Mouse (Mus musculus) midbrain, embryonic 14.5 days (tissue): ENCODE data around the gene Msrb2. TPM values are rescaled to one million over a fixed set of nuclear protein-coding genes. Genes with fewer than 3 reads are reported as not detected.
A peak's percentile ranks its signal among the peaks of the same experiment; 100 is the strongest.

Source experiments
- ATAC-seq: fragments of 200-750 bp; cut with Nextera tagmentation; 2 replicates; pipeline ENCODE4 v1.8.0; 2017; ENCODE audit warnings: moderate number of reproducible peaks, moderate library complexity; ENCODE audit not compliant: low FRiP score, low TSS enrichment
- DNase-seq: peaks from one replicate; pipeline ENCODE4 v3.0.0-alpha.2; 2015
- H3K27ac ChIP-seq: fragments of 300-500 bp; sonication (generic); replicated peaks from 2 replicates; pipeline ENCODE4 v1.5.1; 2014; ENCODE audit warnings: mild to moderate bottlenecking, low read depth, low read length, moderate library complexity
- H3K27me3 ChIP-seq: fragments of 300-500 bp; sonication (generic); 2 replicates; pipeline ENCODE4 v1.6.1; 2014; ENCODE audit warnings: low read length, control low read depth, mixed read lengths; ENCODE audit not compliant: control insufficient read depth, insufficient read depth
- H3K36me3 ChIP-seq: fragments of 300-500 bp; sonication (generic); 2 replicates; pipeline ENCODE4 v1.6.1; 2014; ENCODE audit warnings: low read length, control low read depth; ENCODE audit not compliant: control insufficient read depth, insufficient read depth
- H3K4me1 ChIP-seq: fragments of 300-500 bp; sonication (generic); 2 replicates; pipeline ENCODE4 v1.6.1; 2014; ENCODE audit warnings: mild to moderate bottlenecking, antibody characterized with exemption, low read length, control low read depth; ENCODE audit not compliant: control insufficient read depth, insufficient read depth
- H3K4me2 ChIP-seq: fragments of 300-500 bp; sonication (generic); 2 replicates; pipeline ENCODE4 v1.6.1; 2014; ENCODE audit warnings: mild to moderate bottlenecking, low read length, moderate library complexity
- H3K4me3 ChIP-seq: fragments of 300-500 bp; sonication (generic); replicated peaks from 2 replicates; pipeline ENCODE4 v1.5.1; 2014; ENCODE audit warnings: low read depth, low read length
- H3K9ac ChIP-seq: fragments of 300-500 bp; sonication (generic); replicated peaks from 2 replicates; pipeline ENCODE4 v1.6.1; 2014; ENCODE audit warnings: mild to moderate bottlenecking, low read length, moderate library complexity
- H3K9me3 ChIP-seq: fragments of 300-500 bp; sonication (generic); 2 replicates; pipeline ENCODE4 v1.6.1; 2016; ENCODE audit warnings: low read length, control low read depth, mixed read lengths; ENCODE audit not compliant: control insufficient read depth
- WGBS: fragments of 180-500 bp; shearing (Covaris S2); extraction: QIAGEN DNeasy Blood & Tissue Kit; methylation state at CpG from one replicate; pipeline ENCODE4 v1.1.7; 2014; 5-methylcytosine and 5-hydroxymethylcytosine counted together
- polyA plus RNA-seq: library from polyadenylated mRNA; unstranded; fragments of >200 nt; fragmentation: Nextera tagmentation; extraction: Ambion mirVana; gene quantifications from 2 replicates; pipeline ENCODE4 v1.2.1, GENCODE M21; 2014

Gene Msrb2
- polyA plus RNA-seq, 1 experiment from 2014 or later: 5.9 TPM

DNA sequence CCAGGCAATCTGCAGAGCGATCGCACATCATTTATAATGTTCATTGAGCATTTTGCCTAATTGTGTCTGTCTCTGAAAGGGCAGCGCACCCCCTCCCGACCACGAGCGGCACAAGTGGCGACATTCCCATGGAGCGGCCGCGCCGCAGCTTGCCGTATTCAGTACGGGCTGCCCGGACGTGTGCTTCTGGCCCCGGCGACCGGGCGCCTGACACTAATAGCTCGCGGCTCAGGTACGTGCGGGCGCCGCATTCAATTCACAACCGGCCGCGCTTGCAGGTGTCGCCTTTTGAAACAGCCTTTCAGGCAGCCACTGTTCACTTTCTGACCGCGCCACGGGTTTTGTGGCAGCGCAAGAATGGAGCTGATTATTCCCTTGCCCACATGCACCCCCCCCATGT is 59.5 kb downstream of the Msrb2 start:
- Histone ChIP-seq H3K4me3 (peak overlapping the region; percentile 28), H3K4me1 (0 out of 2 replicates have a peak, but pooled peaks cover 6% of the 10 kb centered on the region), H3K9me3 (no peaks in the 10 kb centered on the region), H3K27me3 (peaks cover 91% of the 10 kb centered on the region), H3K36me3 (no peaks in the 10 kb centered on the region), H3K27ac (no peak overlapping the region), H3K4me2 (peak overlapping the region; percentile 51), H3K9ac (no peak overlapping the region)
- under 1% methylated on average over 33 of the region's 33 CpGs for WGBS
- ATAC-seq (peak; percentile 43; the same call in 1 of the 2 replicates), DNase-seq (peak; percentile 68)

GRCm38 (mm10) chr2:19431186-19431585 is 59.9 kb downstream of the Msrb2 start:
- ATAC-seq (peak; percentile 18; the same call in 1 of the 2 replicates), DNase-seq (peak; percentile 60)
- Histone ChIP-seq H3K4me2 (peak overlapping the region; percentile 51), H3K9me3 (no peaks in the 10 kb centered on the region), H3K36me3 (no peaks in the 10 kb centered on the region), H3K4me3 (peak overlapping the region; percentile 28), H3K27me3 (peaks cover 94% of the 10 kb centered on the region), H3K4me1 (0 out of 2 replicates have a peak, but pooled peaks cover 6% of the 10 kb centered on the region), H3K9ac (no peak overlapping the region), H3K27ac (no peak overlapping the region)
- under 1% methylated on average over 18 of the region's 18 CpGs for WGBS

DNA sequence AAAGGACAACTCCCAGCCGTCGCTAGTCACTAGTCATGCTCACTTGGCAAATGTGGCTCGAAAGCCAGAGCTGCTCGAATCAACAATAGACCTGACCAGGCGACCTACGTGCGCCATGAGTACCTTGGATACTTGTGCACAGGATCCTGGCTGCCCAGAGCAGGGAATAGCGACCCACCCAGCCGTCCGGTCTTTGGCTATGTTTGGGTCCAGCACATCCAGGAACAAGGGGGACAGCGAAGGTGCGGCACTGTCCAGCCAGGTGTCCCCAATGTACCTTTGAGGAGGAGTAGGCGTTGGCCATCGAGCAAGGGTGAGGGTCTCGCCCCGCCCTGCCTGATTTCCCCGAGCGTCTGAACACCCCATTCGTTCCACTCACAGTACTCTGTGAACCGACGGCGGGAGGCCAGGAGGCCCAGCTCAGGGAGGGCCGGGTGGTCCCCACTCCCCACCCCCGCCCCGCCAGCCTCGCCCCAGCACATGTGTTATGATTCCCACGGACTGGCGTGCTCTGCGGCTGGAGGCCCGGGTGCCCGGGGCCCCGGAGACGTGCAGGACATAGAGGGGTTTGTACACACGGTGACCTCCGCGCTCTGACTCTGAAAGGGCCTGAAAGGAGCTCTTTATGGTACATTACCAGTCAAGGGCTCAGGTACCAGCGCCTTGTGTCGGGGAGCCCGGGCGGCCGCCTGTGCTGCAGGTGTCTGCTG is 60.5 kb downstream of the Msrb2 start:
- H3K27me3 ChIP-seq: peaks cover 89% of the 10 kb centered on the region
- H3K27ac ChIP-seq: no peak overlapping the region
- WGBS: 1% methylated on average over 41 of the region's 41 CpGs
- no peaks in the 10 kb centered on the region for H3K36me3 ChIP-seq
- 0 out of 2 replicates have a peak, but pooled peaks cover 6% of the 10 kb centered on the region for H3K4me1 ChIP-seq
- no peaks in the 10 kb centered on the region for H3K9me3 ChIP-seq
- H3K9ac ChIP-seq: no peak overlapping the region
- peak overlapping the region; percentile 24; the same call in 1 of the 2 replicates for H3K4me2 ChIP-seq
- DNase-seq (peak; percentile 37), ATAC-seq (peak; percentile 44; the same call in 1 of the 2 replicates)
- no peak overlapping the region; the same call in 1 of the 2 replicates for H3K4me3 ChIP-seq

DNA sequence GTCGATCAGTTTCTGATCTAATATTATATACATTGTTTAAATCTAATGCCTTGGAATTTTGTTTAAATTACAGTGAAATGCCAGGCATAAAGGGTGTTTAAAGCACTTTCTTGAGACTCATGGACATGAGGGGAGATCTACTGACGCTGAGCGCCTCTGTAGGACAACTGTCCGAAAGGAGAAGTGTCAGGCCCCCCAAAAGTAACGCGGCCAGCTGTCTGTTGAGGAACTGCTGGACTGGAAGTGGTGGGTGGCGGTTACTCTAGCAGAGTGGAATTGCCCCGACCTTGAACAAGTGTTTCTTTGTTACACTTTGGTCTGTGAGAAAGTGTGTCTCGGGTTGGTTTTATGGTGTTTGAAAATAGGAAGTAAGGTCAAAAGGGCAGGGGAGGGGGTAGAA is 73.1 kb downstream of the Msrb2 start:
- Histone ChIP-seq H3K27me3 (peaks cover 89% of the 10 kb centered on the region), H3K9me3 (no peaks in the 10 kb centered on the region), H3K27ac (no peak overlapping the region), H3K4me1 (peaks cover 12% of the 10 kb centered on the region), H3K4me3 (no peak overlapping the region), H3K4me2 (no peak overlapping the region), H3K9ac (no peak overlapping the region), H3K36me3 (no peaks in the 10 kb centered on the region)
- 2% methylated on average over 9 of the region's 9 CpGs for WGBS
- ATAC-seq: no peak
- no peak for DNase-seq

Other genes with a start within 250 kb of the Msrb2 start
- 1.1 and 1.6 TPM in 2 replicates for gene Armc3, start 172.1 kb upstream of the Msrb2 start, polyA plus RNA-seq
- gene Ptf1a, start 74.2 kb downstream of the Msrb2 start, polyA plus RNA-seq: 0.64 and 2.1 TPM in 2 replicates
- 0.12 and 0.24 TPM in 2 replicates for gene 4921504E06Rik, start 182.5 kb downstream of the Msrb2 start, polyA plus RNA-seq